Mouse (Mus musculus) liver, adult 2 months (tissue): ENCODE results near the gene Surf4. TPM values are rescaled to one million over a fixed set of nuclear protein-coding genes. Genes with fewer than 3 reads are reported as not detected.

Experiments used
- DNase-seq: peaks from one replicate; pipeline ENCODE4 v3.0.0-alpha.2; 2011; ENCODE audit warnings: low read depth, low spot score; ENCODE audit errors: extremely low read depth
- H3K27ac ChIP-seq: fragments of 200-500 bp; replicated peaks from 2 replicates; pipeline ENCODE4 v1.5.1; 2012; ENCODE audit warnings: low read depth, mild to moderate bottlenecking, control low read depth, inconsistent platforms, low read length; ENCODE audit not compliant: insufficient read depth
- H3K27me3 ChIP-seq: fragments of 200-500 bp; 2 replicates; pipeline ENCODE4 v1.6.1; 2012; ENCODE audit warnings: mild to moderate bottlenecking, moderate library complexity, low read length, inconsistent platforms; ENCODE audit not compliant: control insufficient read depth, insufficient read depth
- H3K36me3 ChIP-seq: fragments of 200-500 bp; 2 replicates; pipeline ENCODE4 v1.6.1; 2012; ENCODE audit warnings: low read length, inconsistent platforms; ENCODE audit not compliant: control insufficient read depth, insufficient read depth
- H3K4me1 ChIP-seq: fragments of 200-500 bp; 2 replicates; pipeline ENCODE4 v1.6.1; 2011; ENCODE audit warnings: low read length; ENCODE audit not compliant: control insufficient read depth, insufficient read depth
- H3K4me3 ChIP-seq: fragments of 200-500 bp; 2 replicates; pipeline ENCODE4 v1.5.1; 2011; ENCODE audit warnings: low read depth, mild to moderate bottlenecking, control low read depth, low read length, moderate library complexity; ENCODE audit not compliant: insufficient read depth
- H3K79me2 ChIP-seq: fragments of 200-500 bp; 2 replicates; pipeline ENCODE4 v1.6.1; 2012; ENCODE audit warnings: inconsistent platforms, mild to moderate bottlenecking, low read length, moderate library complexity; ENCODE audit not compliant: control insufficient read depth, insufficient read depth
- H3K9ac ChIP-seq: fragments of 200-500 bp; 2 replicates; pipeline ENCODE4 v1.6.1; 2012; ENCODE audit warnings: low read depth, mild to moderate bottlenecking, control low read depth, inconsistent platforms, low read length
- CTCF ChIP-seq: fragments of 200-500 bp; IDR thresholded peaks from 2 replicates; pipeline ENCODE4 v1.5.1; 2011; ENCODE audit warnings: low read depth, low read length, control low read depth
- POLR2A ChIP-seq: fragments of 200-500 bp; IDR thresholded peaks from 2 replicates; pipeline ENCODE4 v1.6.1; 2011; ENCODE audit warnings: low read length, control low read depth; ENCODE audit not compliant: insufficient read depth; ENCODE audit errors: extremely low read depth
- WGBS: fragments of 180-500 bp; shearing (Covaris S2); methylation state at CpG from one replicate; pipeline ENCODE4 v1.1.7; 2018; 5-methylcytosine and 5-hydroxymethylcytosine counted together
- polyA plus RNA-seq: library from polyadenylated mRNA; depleted of rRNA; stranded (reverse); fragments of >200 nt; gene quantifications from 2 replicates; pipeline ENCODE4 v1.2.3, GENCODE M21; 2012; rRNA removed
- total RNA-seq: library from RNA; depleted of rRNA; stranded (reverse); fragments of >200 nt; gene quantifications from 2 replicates; pipeline ENCODE4 v1.2.3, GENCODE M21; 2014; rRNA removed

Surf4 gene
- total RNA-seq (135 and 193 TPM in 2 replicates), polyA plus RNA-seq (318 and 322 TPM in 2 replicates)

DNA sequence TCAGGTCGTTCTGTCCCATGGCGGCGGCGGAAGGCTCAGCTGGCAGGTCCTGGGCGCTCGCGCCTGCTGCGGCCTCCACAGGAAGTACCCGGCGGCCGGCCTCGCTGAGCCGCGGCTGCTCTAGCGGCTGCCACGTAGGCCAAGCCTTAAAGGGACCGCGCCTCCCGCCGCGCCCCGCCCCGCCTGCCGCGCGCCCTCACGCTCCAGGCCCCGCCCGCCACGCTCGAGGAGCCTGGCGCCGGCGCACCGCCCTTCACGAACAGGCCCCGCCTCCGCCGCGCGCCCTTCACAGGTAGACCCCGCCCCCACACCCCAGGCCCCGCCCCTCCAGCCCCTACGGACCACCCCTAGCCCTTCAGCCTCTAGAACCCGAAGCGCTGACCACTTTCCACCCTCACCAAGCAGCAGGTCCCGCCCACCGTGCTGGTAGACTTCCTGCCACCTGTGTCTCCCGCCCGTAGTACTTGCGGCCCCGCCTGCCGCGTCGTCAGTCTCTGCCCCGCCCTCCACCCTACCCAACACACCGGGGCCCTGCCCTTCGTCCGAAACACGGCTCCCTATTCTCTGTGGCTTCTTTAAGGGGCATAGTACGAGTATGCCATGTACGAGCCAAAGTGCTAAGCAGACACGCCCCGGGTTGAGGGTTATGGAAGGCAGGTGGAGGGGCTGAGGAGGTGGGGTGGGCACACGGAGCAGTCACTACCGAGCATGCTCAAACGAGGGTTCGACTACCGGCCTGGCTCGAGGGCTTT, at the start of gene Surf4, which contains the start of gene Stkld1:
TSS of gene Surf4 (minus strand) at position 625 of the 752 bp plus-strand sequence.
TSS of gene Stkld1 (plus strand) at position 744 of the 752 bp plus-strand sequence.
- peak within 1 kb of the TSS; percentile 98 for H3K4me3 ChIP-seq
- 1% methylated on average over 68 of the region's 70 CpGs for WGBS
- H3K4me1 ChIP-seq = peaks cover 30% of the 10 kb centered on the region
- H3K27ac ChIP-seq = peak within 1 kb of the TSS; percentile 89
- peaks cover 37% of the 10 kb centered on the region for H3K79me2 ChIP-seq
- peak; percentile 96 for DNase-seq
- peak; percentile 93 for TF ChIP-seq POLR2A
- TF ChIP-seq CTCF = no peak
- H3K36me3 ChIP-seq = 0 out of 2 replicates have a peak, but pooled peaks cover 2% of the 10 kb centered on the region
- no peaks in the 10 kb centered on the region for H3K27me3 ChIP-seq
- H3K9ac ChIP-seq = peak within 1 kb of the TSS; percentile 100

- no peak for TF ChIP-seq CTCF
- TF ChIP-seq POLR2A = no peak
- no peak overlapping the region for H3K9ac ChIP-seq
- no peaks in the 10 kb centered on the region for H3K79me2 ChIP-seq
- no peak overlapping the region for H3K27ac ChIP-seq
- H3K4me3 ChIP-seq = no peak overlapping the region
- H3K36me3 ChIP-seq = no peaks in the 10 kb centered on the region
- WGBS = 86% methylated on average over 1 of the region's 1 CpGs
- H3K4me1 ChIP-seq = peaks cover 9% of the 10 kb centered on the region
- no peak for DNase-seq
- H3K27me3 ChIP-seq = no peaks in the 10 kb centered on the region
These were observed 46.6 kb upstream of the Surf4 start for GRCm38 (mm10) chr2:26980361-26980760.

DNA sequence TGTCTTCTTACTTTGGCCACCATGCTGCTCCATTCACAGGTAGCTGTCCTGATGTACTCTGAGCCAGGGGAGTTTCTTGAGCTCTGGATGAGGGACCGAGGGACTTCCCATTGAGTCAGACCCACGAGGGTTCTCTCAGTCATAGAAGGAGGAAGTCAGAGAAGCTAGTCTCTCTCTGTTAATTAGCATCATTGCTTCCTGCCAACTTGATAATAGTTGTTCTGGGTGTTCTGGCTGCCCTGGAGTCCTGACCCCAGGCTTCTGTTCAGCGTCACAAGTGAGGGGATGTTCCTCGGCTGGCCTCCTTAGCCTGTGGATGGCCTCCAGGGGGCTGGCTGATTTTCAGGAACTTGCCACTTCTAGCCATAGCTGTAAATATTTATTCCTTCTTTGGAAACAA, 40.2 kb upstream of the Surf4 start:
- no peak overlapping the region for H3K9ac ChIP-seq
- H3K4me3 ChIP-seq = no peak overlapping the region
- no peaks in the 10 kb centered on the region for H3K27me3 ChIP-seq
- H3K36me3 ChIP-seq = no peaks in the 10 kb centered on the region
- TF ChIP-seq POLR2A = no peak
- TF ChIP-seq CTCF = no peak
- no peaks in the 10 kb centered on the region for H3K4me1 ChIP-seq
- H3K79me2 ChIP-seq = no peaks in the 10 kb centered on the region
- WGBS = 66% methylated on average over 4 of the region's 4 CpGs
- DNase-seq = peak; percentile 51
- H3K27ac ChIP-seq = peak overlapping the region; percentile 38; the same call in 1 of the 2 replicates

GRCm38 (mm10) chr2:26973116-26973515, 39.4 kb upstream of the Surf4 start, which contains the start of gene Adamts13:
Gene Adamts13 (plus strand): TSS chr2:26973416.
- H3K27ac ChIP-seq = peak within 1 kb of the TSS; percentile 52
- H3K79me2 ChIP-seq = no peaks in the 10 kb centered on the region
- TF ChIP-seq POLR2A (no peak), CTCF (no peak)
- no peaks in the 10 kb centered on the region for H3K4me1 ChIP-seq
- H3K9ac ChIP-seq = peak within 1 kb of the TSS; percentile 25; the same call in 1 of the 2 replicates
- peak; percentile 23 for DNase-seq
- WGBS = 52% methylated on average over 3 of the region's 3 CpGs
- no peaks in the 10 kb centered on the region for H3K36me3 ChIP-seq
- H3K4me3 ChIP-seq = peak within 1 kb of the TSS; percentile 38; the same call in 1 of the 2 replicates
- H3K27me3 ChIP-seq = no peaks in the 10 kb centered on the region

GRCm38 (mm10) chr2:26967262-26967661, 33.5 kb upstream of the Surf4 start:
- WGBS = 81% methylated on average over 2 of the region's 2 CpGs
- Histone ChIP-seq H3K36me3 (no peaks in the 10 kb centered on the region), H3K79me2 (peaks cover 4% of the 10 kb centered on the region; the same call in 1 of the 2 replicates), H3K4me3 (no peak overlapping the region), H3K27me3 (no peaks in the 10 kb centered on the region), H3K9ac (no peak overlapping the region), H3K4me1 (peaks cover 4% of the 10 kb centered on the region), H3K27ac (no peak overlapping the region)
- TF ChIP-seq POLR2A = no peak
- no peak for TF ChIP-seq CTCF
- no peak for DNase-seq
